Mouse (Mus musculus): ENCODE measurements around the gene Mtr.

The Mtr gene

GRCm38 (mm10) chr13:12257391-12258380, at the start of gene Mtr:
Gene Mtr, minus strand, starts transcription at chr13:12258113.
- in situ Hi-C loops (cut with MboI, MseI): no loop called here

- in situ Hi-C loops (cut with MboI, MseI): no loop called here
Measured at GRCm38 (mm10) chr13:12307286-12307685, 49.4 kb upstream of the Mtr start.

GRCm38 (mm10) chr13:12305540-12305939, 47.6 kb upstream of the Mtr start:
- in situ Hi-C loops (cut with MboI, MseI): no loop called here

GRCm38 (mm10) chr13:12304991-12305390, 47.1 kb upstream of the Mtr start:
- in situ Hi-C loops (cut with MboI, MseI): no loop called here

- in situ Hi-C loops (cut with MboI, MseI): no loop called here
Measured at GRCm38 (mm10) chr13:12297777-12298176, 39.9 kb upstream of the Mtr start.

- in situ Hi-C loops (cut with MboI, MseI): no loop called here
Measured at GRCm38 (mm10) chr13:12296701-12297100, 38.8 kb upstream of the Mtr start.

- in situ Hi-C loops (cut with MboI, MseI): no loop called here
Measured at GRCm38 (mm10) chr13:12293810-12294209, 35.9 kb upstream of the Mtr start.

GRCm38 (mm10) chr13:12290700-12291099, 32.8 kb upstream of the Mtr start:
- in situ Hi-C loops (cut with MboI, MseI): no loop called here

GRCm38 (mm10) chr13:12284528-12284927, 26.6 kb upstream of the Mtr start:
- in situ Hi-C loops (cut with MboI, MseI): no loop called here

GRCm38 (mm10) chr13:12283826-12284225, 25.9 kb upstream of the Mtr start:
- in situ Hi-C loops (cut with MboI, MseI): no loop called here

- in situ Hi-C loops (cut with MboI, MseI): no loop called here
Measured at GRCm38 (mm10) chr13:12274721-12275120, 16.8 kb upstream of the Mtr start.

GRCm38 (mm10) chr13:12274220-12274619, 16.3 kb upstream of the Mtr start:
- in situ Hi-C loops (cut with MboI, MseI): no loop called here

- in situ Hi-C loops (cut with MboI, MseI): no loop called here
Measured at GRCm38 (mm10) chr13:12272953-12273352, 15.0 kb upstream of the Mtr start.

GRCm38 (mm10) chr13:12267971-12268370, 10.1 kb upstream of the Mtr start:
- in situ Hi-C loops (cut with MboI, MseI): no loop called here

- in situ Hi-C loops (cut with MboI, MseI): no loop called here
Measured at GRCm38 (mm10) chr13:12267097-12267496, 9.2 kb upstream of the Mtr start.

GRCm38 (mm10) chr13:12263996-12264395, 6.1 kb upstream of the Mtr start:
- in situ Hi-C loops (cut with MboI, MseI): no loop called here

- in situ Hi-C loops (cut with MboI, MseI): no loop called here
Measured at GRCm38 (mm10) chr13:12261505-12261904, 3.6 kb upstream of the Mtr start.

GRCm38 (mm10) chr13:12256871-12257390, 982 bp downstream of the Mtr start:
- in situ Hi-C loops (cut with MboI, MseI): no loop called here

GRCm38 (mm10) chr13:12255911-12256705, 1.8 kb downstream of the Mtr start:
- in situ Hi-C loops (cut with MboI, MseI): no loop called here

- in situ Hi-C loops (cut with MboI, MseI): no loop called here
Measured at GRCm38 (mm10) chr13:12250496-12250895, 7.4 kb downstream of the Mtr start.

- in situ Hi-C loops (cut with MboI, MseI): no loop called here
Measured at GRCm38 (mm10) chr13:12249195-12249898, 8.6 kb downstream of the Mtr start.

- in situ Hi-C loops (cut with MboI, MseI): no loop called here
Measured at GRCm38 (mm10) chr13:12245938-12246337, 12.0 kb downstream of the Mtr start.
